Mouse (Mus musculus): ENCODE measurements around the gene Kcnh2. TPM values are rescaled to one million over a fixed set of nuclear protein-coding genes. Genes with fewer than 3 reads are reported as not detected.
A peak's percentile ranks its signal among the peaks of the same experiment; 100 is the strongest.

Kcnh2 gene
- polyA plus RNA-seq, 1 experiment from 2014 or later: 7.1 TPM

DNA sequence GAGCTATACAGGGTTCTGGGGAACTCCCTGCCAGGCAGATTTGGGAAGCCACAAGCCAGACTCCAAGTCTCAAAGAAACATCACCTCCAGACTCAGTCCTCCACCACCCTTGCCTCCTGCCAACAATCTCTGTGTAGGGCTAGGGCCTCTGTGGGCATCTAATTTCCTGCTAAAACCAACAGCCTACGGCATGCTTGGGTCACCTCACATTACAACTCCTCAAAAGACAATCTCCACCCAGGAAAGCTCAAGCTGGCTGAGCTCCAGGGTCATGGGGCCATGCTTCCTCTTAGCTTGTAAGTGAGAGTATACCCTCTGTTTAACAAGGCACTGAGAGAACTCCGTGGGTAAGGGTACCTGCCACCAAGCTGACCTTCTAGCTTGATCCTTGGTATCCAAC lies 13.6 kb downstream of the Kcnh2 start:
- DNase-seq (ENCODE audit: low spot score) (no peak), ATAC-seq (ENCODE audit: insufficient number of reproducible peaks, low FRiP score, low TSS enrichment, low read depth) (no peak)
- Histone ChIP-seq H3K4me1 (ENCODE audit: control insufficient read depth, insufficient read depth, low read length) (no peaks in the 10 kb centered on the region), H3K4me2 (ENCODE audit: low read depth, severe bottlenecking) (no peak overlapping the region), H3K27me3 (ENCODE audit: control insufficient read depth, insufficient read depth, low read length) (no peaks in the 10 kb centered on the region), H3K4me3 (ENCODE audit: low read depth, low read length) (no peak overlapping the region), H3K9me3 (ENCODE audit: control insufficient read depth, low read length) (no peaks in the 10 kb centered on the region), H3K27ac (replicated peaks; ENCODE audit: low read depth, low read length) (no peak overlapping the region), H3K9ac (ENCODE audit: low read length) (no peak overlapping the region), H3K36me3 (ENCODE audit: control insufficient read depth, insufficient read depth, low read length) (no peaks in the 10 kb centered on the region)
- whole genome bisulfite sequencing: 80% methylated on average over 2 of the region's 2 CpGs

DNA sequence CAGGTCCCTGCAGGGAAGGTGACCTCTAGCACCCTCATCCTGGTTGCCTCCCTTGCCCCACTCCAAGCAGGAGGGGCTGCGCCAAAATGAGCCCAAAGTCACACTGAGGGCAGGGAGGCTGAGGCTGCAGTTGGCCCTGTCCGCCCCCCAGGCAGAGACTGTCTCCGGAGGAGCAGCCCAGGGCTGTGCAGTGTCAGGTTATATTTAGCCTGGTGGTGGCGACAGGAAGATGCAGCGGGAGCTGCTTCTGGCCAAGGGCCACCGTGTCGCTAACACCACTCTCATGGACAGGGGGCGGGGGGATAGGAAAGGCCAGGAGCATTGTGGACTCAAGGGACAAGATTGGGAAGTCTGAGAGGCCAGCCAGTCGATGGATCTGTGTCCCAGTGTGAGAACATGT lies 14.0 kb downstream of the Kcnh2 start:
- H3K4me1 ChIP-seq (ENCODE audit: control insufficient read depth, insufficient read depth, low read length): no peaks in the 10 kb centered on the region
- ATAC-seq (ENCODE audit: insufficient number of reproducible peaks, low FRiP score, low TSS enrichment, low read depth) (no peak), DNase-seq (ENCODE audit: low spot score) (no peak)
- no peak overlapping the region for H3K4me3 ChIP-seq (ENCODE audit: low read depth, low read length)
- 0 out of 2 replicates have a peak overlapping the region, but pooled peaks have one; percentile 5 for H3K9ac ChIP-seq (ENCODE audit: low read length)
- H3K27ac ChIP-seq (replicated peaks; ENCODE audit: low read depth, low read length): no peak overlapping the region
- 33% methylated on average over 9 of the region's 9 CpGs for WGBS
- no peaks in the 10 kb centered on the region for H3K36me3 ChIP-seq (ENCODE audit: control insufficient read depth, insufficient read depth, low read length)
- no peaks in the 10 kb centered on the region for H3K9me3 ChIP-seq (ENCODE audit: control insufficient read depth, low read length)
- H3K4me2 ChIP-seq (ENCODE audit: low read depth, severe bottlenecking): no peak overlapping the region
- H3K27me3 ChIP-seq (ENCODE audit: control insufficient read depth, insufficient read depth, low read length): no peaks in the 10 kb centered on the region

DNA sequence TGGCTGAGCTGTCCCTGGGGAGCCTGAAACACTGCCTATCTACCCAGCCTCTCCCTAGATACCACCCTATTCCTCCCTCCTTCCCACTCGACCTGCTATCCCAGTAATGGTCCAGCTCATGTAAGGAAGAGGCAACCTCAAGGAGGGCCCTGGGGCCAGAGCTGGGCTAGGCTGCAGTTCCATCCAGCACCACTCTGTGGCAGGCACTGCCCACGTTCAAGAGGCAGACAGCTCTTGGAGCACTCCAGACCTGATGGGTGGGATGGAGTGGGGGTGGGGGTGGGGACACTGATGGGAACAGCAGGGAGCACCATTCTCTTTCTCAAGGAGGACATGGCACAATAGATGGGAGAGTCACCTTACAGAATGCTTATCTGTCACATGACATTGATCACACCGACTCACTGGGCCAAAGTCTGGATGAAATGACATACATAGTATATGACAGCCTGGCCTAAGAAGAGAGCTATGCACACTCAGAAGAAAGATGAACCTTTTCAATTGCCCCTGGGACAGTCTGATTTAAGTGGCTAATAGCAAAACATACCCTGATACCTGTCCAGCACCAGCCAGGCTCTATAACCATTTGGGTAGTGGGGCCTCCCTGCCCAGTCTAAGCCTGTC lies 15.4 kb downstream of the Kcnh2 start:
- Histone ChIP-seq H3K27ac (replicated peaks; ENCODE audit: low read depth, low read length) (no peak overlapping the region), H3K27me3 (ENCODE audit: control insufficient read depth, insufficient read depth, low read length) (no peaks in the 10 kb centered on the region), H3K4me1 (ENCODE audit: control insufficient read depth, insufficient read depth, low read length) (no peaks in the 10 kb centered on the region), H3K9ac (ENCODE audit: low read length) (no peak overlapping the region), H3K4me2 (ENCODE audit: low read depth, severe bottlenecking) (no peak overlapping the region), H3K4me3 (ENCODE audit: low read depth, low read length) (no peak overlapping the region), H3K9me3 (ENCODE audit: control insufficient read depth, low read length) (no peaks in the 10 kb centered on the region), H3K36me3 (ENCODE audit: control insufficient read depth, insufficient read depth, low read length) (no peaks in the 10 kb centered on the region)
- DNase-seq (ENCODE audit: low spot score) (peak; percentile 69), ATAC-seq (ENCODE audit: insufficient number of reproducible peaks, low FRiP score, low TSS enrichment, low read depth) (peak; percentile 75)
- WGBS: 29% methylated on average over 3 of the region's 3 CpGs

DNA sequence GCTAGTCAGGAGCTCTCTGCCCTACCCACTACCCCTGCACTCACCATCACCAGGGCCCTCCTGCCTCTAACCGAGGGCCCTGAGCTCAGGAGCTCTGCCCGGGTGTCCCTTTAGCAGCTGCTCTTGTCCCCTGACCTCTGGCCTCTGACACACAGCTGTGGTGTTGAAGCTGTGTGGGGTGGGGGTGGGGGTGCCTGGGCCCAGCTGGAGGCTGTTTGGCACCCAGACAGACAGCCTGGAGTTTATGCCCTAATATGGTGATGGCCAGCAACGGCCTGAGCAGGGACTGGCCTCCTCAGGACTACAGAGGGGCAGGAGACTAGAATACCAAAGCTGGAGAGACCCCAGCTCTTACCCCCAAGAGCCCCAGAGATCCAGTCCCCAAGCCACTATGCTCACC lies 16.7 kb downstream of the Kcnh2 start:
- Histone ChIP-seq H3K4me1 (ENCODE audit: control insufficient read depth, insufficient read depth, low read length) (peaks cover 4% of the 10 kb centered on the region), H3K4me3 (ENCODE audit: low read depth, low read length) (no peak overlapping the region), H3K36me3 (ENCODE audit: control insufficient read depth, insufficient read depth, low read length) (no peaks in the 10 kb centered on the region), H3K27ac (replicated peaks; ENCODE audit: low read depth, low read length) (no peak overlapping the region), H3K9me3 (ENCODE audit: control insufficient read depth, low read length) (no peaks in the 10 kb centered on the region), H3K9ac (ENCODE audit: low read length) (no peak overlapping the region), H3K27me3 (ENCODE audit: control insufficient read depth, insufficient read depth, low read length) (no peaks in the 10 kb centered on the region), H3K4me2 (ENCODE audit: low read depth, severe bottlenecking) (no peak overlapping the region)
- DNase-seq (ENCODE audit: low spot score): no peak
- 3% methylated on average over 3 of the region's 3 CpGs for WGBS
- ATAC-seq (ENCODE audit: insufficient number of reproducible peaks, low FRiP score, low TSS enrichment, low read depth): no peak

DNA sequence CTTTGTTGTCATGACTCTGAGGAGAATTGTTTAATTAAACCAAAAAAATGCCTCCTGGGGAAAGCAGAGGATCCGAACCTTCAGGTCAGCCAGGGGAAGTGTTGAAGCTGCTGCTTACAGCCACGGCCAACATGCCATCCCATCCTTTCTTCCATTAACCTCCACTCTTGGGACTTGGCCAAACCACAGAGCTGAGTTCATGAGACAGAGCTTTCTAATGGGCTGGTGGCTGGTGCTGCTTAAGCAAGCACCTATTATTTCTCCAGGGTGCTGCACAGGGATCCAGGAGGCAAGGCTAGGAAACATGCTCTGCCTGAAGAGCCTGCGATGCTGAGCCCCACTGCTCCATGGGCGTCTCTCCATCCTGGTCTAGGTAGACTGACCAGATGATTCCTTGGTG lies 19.0 kb downstream of the Kcnh2 start:
- Histone ChIP-seq H3K36me3 (ENCODE audit: control insufficient read depth, insufficient read depth, low read length) (no peaks in the 10 kb centered on the region), H3K27me3 (ENCODE audit: control insufficient read depth, insufficient read depth, low read length) (no peaks in the 10 kb centered on the region), H3K4me3 (ENCODE audit: low read depth, low read length) (no peak overlapping the region), H3K9me3 (ENCODE audit: control insufficient read depth, low read length) (no peaks in the 10 kb centered on the region), H3K4me2 (ENCODE audit: low read depth, severe bottlenecking) (no peak overlapping the region), H3K27ac (replicated peaks; ENCODE audit: low read depth, low read length) (no peak overlapping the region), H3K9ac (ENCODE audit: low read length) (no peak overlapping the region), H3K4me1 (ENCODE audit: control insufficient read depth, insufficient read depth, low read length) (peaks cover 16% of the 10 kb centered on the region)
- DNase-seq (ENCODE audit: low spot score) (no peak), ATAC-seq (ENCODE audit: insufficient number of reproducible peaks, low FRiP score, low TSS enrichment, low read depth) (no peak)
- 82% methylated on average over 4 of the region's 4 CpGs for WGBS

DNA sequence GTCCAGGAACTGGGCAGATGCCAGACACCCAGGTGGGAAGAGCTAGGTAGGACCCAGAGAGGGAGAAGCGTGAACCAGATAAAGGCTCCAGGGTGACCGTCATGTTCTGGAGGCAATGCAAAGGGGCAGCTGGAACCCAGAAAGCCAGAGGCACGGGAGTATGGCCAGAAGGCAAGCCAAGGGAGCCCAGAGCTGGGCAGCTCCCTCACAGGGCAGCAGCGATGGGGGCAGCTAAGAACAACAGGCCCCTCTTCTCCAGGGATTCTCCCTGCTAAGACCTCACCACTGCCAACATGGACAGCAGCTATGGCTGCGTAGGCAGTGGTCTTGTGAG lies 21.5 kb downstream of the Kcnh2 start:
- DNase-seq (ENCODE audit: low spot score) (no peak), ATAC-seq (ENCODE audit: insufficient number of reproducible peaks, low FRiP score, low TSS enrichment, low read depth) (no peak)
- WGBS: 32% methylated on average over 5 of the region's 5 CpGs
- no peak overlapping the region; the same call in 1 of the 2 replicates for H3K9ac ChIP-seq (ENCODE audit: low read length)
- peak overlapping the region; percentile 74 for H3K4me2 ChIP-seq (ENCODE audit: low read depth, severe bottlenecking)
- no peaks in the 10 kb centered on the region for H3K27me3 ChIP-seq (ENCODE audit: control insufficient read depth, insufficient read depth, low read length)
- H3K36me3 ChIP-seq (ENCODE audit: control insufficient read depth, insufficient read depth, low read length): no peaks in the 10 kb centered on the region
- H3K27ac ChIP-seq (replicated peaks; ENCODE audit: low read depth, low read length): peak overlapping the region; percentile 38
- peak overlapping the region; percentile 31; the same call in 1 of the 2 replicates for H3K4me3 ChIP-seq (ENCODE audit: low read depth, low read length)
- peaks cover 16% of the 10 kb centered on the region for H3K4me1 ChIP-seq (ENCODE audit: control insufficient read depth, insufficient read depth, low read length)
- no peaks in the 10 kb centered on the region for H3K9me3 ChIP-seq (ENCODE audit: control insufficient read depth, low read length)

DNA sequence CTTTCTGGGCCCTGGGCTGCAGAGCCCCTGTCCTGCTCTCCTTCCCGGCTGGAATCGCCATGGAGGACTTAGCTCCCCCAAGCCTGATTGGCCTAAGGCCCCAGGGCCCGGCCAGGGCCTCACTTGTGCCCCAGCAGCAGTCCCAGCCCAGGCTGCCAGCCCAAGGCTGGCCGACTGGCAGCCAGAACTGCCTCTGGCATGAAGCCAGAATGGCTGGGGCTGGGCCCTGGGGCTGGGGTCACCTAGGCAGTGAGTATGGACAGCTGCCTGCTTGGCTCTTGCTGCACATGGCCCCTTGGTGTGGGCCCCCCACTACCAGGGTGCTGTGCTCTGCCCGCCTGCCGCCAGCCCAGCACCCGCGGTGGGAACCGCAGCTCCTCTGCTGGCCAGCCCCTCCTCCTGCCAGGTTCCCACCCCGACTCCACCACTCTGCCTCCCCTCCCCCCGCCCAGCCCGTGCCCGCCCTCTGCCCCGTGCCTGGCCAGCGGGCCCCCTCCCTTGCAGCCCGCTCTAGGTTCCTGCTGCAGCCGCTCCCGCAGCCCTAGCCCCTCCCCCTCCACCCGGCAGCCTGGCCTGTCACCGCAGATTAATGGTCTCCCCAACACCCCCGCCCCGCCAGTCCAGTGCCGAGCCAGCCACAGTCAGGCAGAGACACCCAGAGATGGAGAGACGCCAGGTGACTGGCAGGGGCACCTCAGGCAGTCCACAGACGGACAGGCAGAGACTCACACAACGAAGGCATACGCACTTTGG lies 22.0 kb downstream of the Kcnh2 start:
- H3K27ac ChIP-seq (replicated peaks; ENCODE audit: low read depth, low read length): peak overlapping the region; percentile 48

DNA sequence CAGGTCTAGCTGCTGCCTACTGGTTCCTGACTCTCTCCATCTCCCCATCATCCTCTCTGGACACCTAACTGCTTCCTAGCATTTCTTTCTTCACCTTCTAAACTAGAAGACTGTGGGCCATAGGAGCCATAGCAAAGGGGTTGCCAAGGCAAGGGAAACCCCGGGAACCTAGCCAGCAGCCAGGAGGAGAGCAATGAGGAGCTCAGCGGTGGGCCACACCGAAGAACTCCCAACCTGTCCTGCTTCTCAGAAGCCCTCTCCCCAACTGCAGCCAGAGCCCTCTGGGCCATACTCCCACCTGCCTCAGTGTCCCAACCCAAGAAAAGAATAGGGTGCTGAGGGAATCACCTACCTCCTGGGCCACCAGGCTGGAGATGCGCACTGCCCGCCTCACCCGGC lies 22.6 kb downstream of the Kcnh2 start:
- Histone ChIP-seq H3K27me3 (ENCODE audit: control insufficient read depth, insufficient read depth, low read length) (peaks cover 4% of the 10 kb centered on the region; the same call in 1 of the 2 replicates), H3K4me2 (ENCODE audit: low read depth, severe bottlenecking) (peak overlapping the region; percentile 74)
- WGBS: 74% methylated on average over 6 of the region's 6 CpGs

More for the DNA sequence above, 22.0 kb downstream of the Kcnh2 start:
- peak overlapping the region; percentile 31 for H3K4me3 ChIP-seq (ENCODE audit: low read depth, low read length)
- ATAC-seq (ENCODE audit: insufficient number of reproducible peaks, low FRiP score, low TSS enrichment, low read depth): peak; percentile 78
- peak; percentile 82 for DNase-seq (ENCODE audit: low spot score)
- peak overlapping the region; percentile 74 for H3K4me2 ChIP-seq (ENCODE audit: low read depth, severe bottlenecking)
- peak overlapping the region; percentile 61 for H3K9ac ChIP-seq (ENCODE audit: low read length)
- peaks cover 3% of the 10 kb centered on the region; the same call in 1 of the 2 replicates for H3K27me3 ChIP-seq (ENCODE audit: control insufficient read depth, insufficient read depth, low read length)
- H3K4me1 ChIP-seq (ENCODE audit: control insufficient read depth, insufficient read depth, low read length): peaks cover 16% of the 10 kb centered on the region
- 0 out of 2 replicates have a peak, but pooled peaks cover 3% of the 10 kb centered on the region for H3K36me3 ChIP-seq (ENCODE audit: control insufficient read depth, insufficient read depth, low read length)
- no peaks in the 10 kb centered on the region for H3K9me3 ChIP-seq (ENCODE audit: control insufficient read depth, low read length)
- 5% methylated on average over 26 of the region's 27 CpGs for whole genome bisulfite sequencing

More for the DNA sequence above, 22.6 kb downstream of the Kcnh2 start:
- DNase-seq (ENCODE audit: low spot score) (no peak), ATAC-seq (ENCODE audit: insufficient number of reproducible peaks, low FRiP score, low TSS enrichment, low read depth) (no peak; the same call in 1 of the 2 replicates)
- H3K9ac ChIP-seq (ENCODE audit: low read length): peak overlapping the region; percentile 61
- 0 out of 2 replicates have a peak, but pooled peaks cover 3% of the 10 kb centered on the region for H3K36me3 ChIP-seq (ENCODE audit: control insufficient read depth, insufficient read depth, low read length)
- peaks cover 16% of the 10 kb centered on the region for H3K4me1 ChIP-seq (ENCODE audit: control insufficient read depth, insufficient read depth, low read length)
- H3K9me3 ChIP-seq (ENCODE audit: control insufficient read depth, low read length): no peaks in the 10 kb centered on the region
- H3K27ac ChIP-seq (replicated peaks; ENCODE audit: low read depth, low read length): peak overlapping the region; percentile 48; the same call in 1 of the 2 replicates
- peak overlapping the region; percentile 31 for H3K4me3 ChIP-seq (ENCODE audit: low read depth, low read length)

Measured in limb, embryonic 11.5 days (tissue).